Mouse (Mus musculus) neural tube, embryonic 11.5 days (tissue): ENCODE measurements around the gene Mbd3. TPM values are rescaled to one million over a fixed set of nuclear protein-coding genes. Genes with fewer than 3 reads are reported as not detected.
A peak's percentile ranks its signal among the peaks of the same experiment; 100 is the strongest.
"Not testable (repeated sequence)": the region's sequence is repeated elsewhere in the genome, so short reads cannot be mapped to it uniquely, and the experiment has no call there.

Experiments
- ATAC-seq: fragments of 200-750 bp; cut with Nextera tagmentation; 2 replicates; pipeline ENCODE4 v1.8.0; 2017; ENCODE audit warnings: moderate number of reproducible peaks, mild to moderate bottlenecking, moderate TSS enrichment, moderate library complexity; ENCODE audit not compliant: insufficient read depth, low FRiP score, low TSS enrichment
- DNase-seq: peaks from one replicate; pipeline ENCODE4 v3.0.0-alpha.2; 2015; ENCODE audit warnings: low spot score
- H3K27ac ChIP-seq: fragments of 300-500 bp; sonication (generic); 2 replicates; pipeline ENCODE4 v1.5.1; 2014; ENCODE audit warnings: low read depth, mild to moderate bottlenecking, low read length
- H3K27me3 ChIP-seq: fragments of 300-500 bp; sonication (generic); 2 replicates; pipeline ENCODE4 v1.6.1; 2014; ENCODE audit warnings: mild to moderate bottlenecking, low read length, mixed read lengths; ENCODE audit not compliant: control insufficient read depth, insufficient read depth
- H3K36me3 ChIP-seq: fragments of 300-500 bp; sonication (generic); 2 replicates; pipeline ENCODE4 v1.6.1; 2014; ENCODE audit warnings: mild to moderate bottlenecking, low read length, moderate library complexity, mixed read lengths; ENCODE audit not compliant: control insufficient read depth, insufficient read depth
- H3K4me1 ChIP-seq: fragments of 300-500 bp; sonication (generic); 2 replicates; pipeline ENCODE4 v1.6.1; 2014; ENCODE audit warnings: low read length, mixed read lengths; ENCODE audit not compliant: control insufficient read depth, insufficient read depth
- H3K4me2 ChIP-seq: fragments of 300-500 bp; sonication (generic); 2 replicates; pipeline ENCODE4 v1.6.1; 2014; ENCODE audit warnings: low read depth, mild to moderate bottlenecking, moderate library complexity
- H3K4me3 ChIP-seq: fragments of 300-500 bp; sonication (generic); 2 replicates; pipeline ENCODE4 v1.5.1; 2014; ENCODE audit warnings: low read depth, low read length
- H3K9ac ChIP-seq: fragments of 300-500 bp; sonication (generic); 2 replicates; pipeline ENCODE4 v1.6.1; 2014; ENCODE audit warnings: mild to moderate bottlenecking, low read length
- H3K9me3 ChIP-seq: fragments of 300-500 bp; sonication (generic); 2 replicates; pipeline ENCODE4 v1.6.1; 2016; ENCODE audit warnings: low read length; ENCODE audit not compliant: control insufficient read depth
- WGBS: fragments of 180-500 bp; shearing (Covaris S2); extraction: QIAGEN DNeasy Blood & Tissue Kit; methylation state at CpG from one replicate; pipeline ENCODE4 v1.1.7; 2014; 5-methylcytosine and 5-hydroxymethylcytosine counted together
- polyA plus RNA-seq: library from polyadenylated mRNA; unstranded; fragments of >200 nt; fragmentation: Nextera tagmentation; extraction: Ambion mirVana; gene quantifications from 2 replicates; pipeline ENCODE4 v1.2.1, GENCODE M21; 2014

Mbd3 gene
- polyA plus RNA-seq, 1 experiment from 2014 or later, result 271 TPM

DNA sequence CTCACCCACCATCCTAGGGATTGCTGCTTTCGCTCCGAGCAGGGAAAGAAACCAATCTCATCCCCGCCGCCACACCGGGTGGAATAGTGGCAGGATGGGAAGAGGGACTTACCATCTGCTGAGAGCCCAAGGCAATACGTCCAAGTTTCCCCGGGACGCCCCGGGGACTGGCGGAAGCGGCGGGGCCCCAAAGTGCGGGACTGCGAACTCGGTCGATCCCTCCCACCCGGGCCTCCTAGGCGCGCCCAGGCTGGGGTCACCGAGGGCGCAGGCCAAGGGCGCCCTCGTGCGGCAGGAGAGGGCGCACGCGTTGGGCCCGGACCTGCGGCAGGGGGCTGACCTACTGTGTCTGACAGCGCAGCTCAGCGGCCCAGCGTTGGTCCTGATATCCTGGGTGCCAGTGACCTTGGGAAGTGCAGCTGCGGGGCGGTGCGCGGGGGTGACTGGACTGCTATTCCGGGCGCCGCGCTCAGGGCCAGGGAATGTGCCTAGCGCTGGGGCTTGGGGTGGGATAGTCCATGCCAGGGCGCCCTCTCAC, 51.0 kb downstream of the Mbd3 start, which contains the start of gene Adamtsl5:
TSS of gene Adamtsl5 (minus strand) at position 169 of the 538 bp plus-strand sequence.
- Histone ChIP-seq H3K4me1 (peaks cover 6% of the 10 kb centered on the region), H3K4me2 (peak within 1 kb of the TSS; percentile 26), H3K36me3 (no peaks in the 10 kb centered on the region), H3K9ac (no peak within 1 kb of the TSS; the same call in 1 of the 2 replicates), H3K9me3 (no peaks in the 10 kb centered on the region), H3K27ac (no peak within 1 kb of the TSS), H3K27me3 (peaks cover 94% of the 10 kb centered on the region), H3K4me3 (peak within 1 kb of the TSS; percentile 13; the same call in 1 of the 2 replicates)
- peak; percentile 54; the same call in 1 of the 2 replicates for ATAC-seq
- WGBS, result under 1% methylated on average over 37 of the region's 42 CpGs
- peak; percentile 74 for DNase-seq

DNA sequence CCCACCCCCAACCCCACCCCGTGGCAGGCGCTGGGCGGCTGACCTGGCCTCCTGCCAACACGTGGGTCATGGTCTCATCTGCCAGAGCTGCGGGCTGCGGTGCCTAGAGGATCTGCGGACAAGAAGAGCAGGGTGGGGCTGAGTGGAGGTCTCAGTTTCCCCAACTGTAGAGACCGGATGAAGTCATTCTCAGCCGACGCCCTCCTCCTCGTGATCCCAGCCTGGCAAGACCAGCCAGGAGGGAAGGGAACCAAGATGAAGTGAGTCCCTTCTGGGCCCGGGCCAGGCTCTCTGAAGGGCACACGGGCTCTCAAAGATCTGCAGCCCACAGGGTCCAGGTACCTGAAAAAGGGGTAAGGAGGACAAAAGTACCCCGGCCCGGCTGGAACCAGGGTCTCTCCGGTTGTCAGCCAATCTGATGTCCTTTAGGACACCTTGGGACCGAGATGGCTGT, 51.8 kb downstream of the Mbd3 start:
- H3K27me3 ChIP-seq, result peaks cover 94% of the 10 kb centered on the region
- 20% methylated on average over 17 of the region's 17 CpGs for WGBS
- H3K4me1 ChIP-seq, result peaks cover 6% of the 10 kb centered on the region
- no peaks in the 10 kb centered on the region for H3K36me3 ChIP-seq
- ATAC-seq (no peak), DNase-seq (no peak)
- no peak overlapping the region for H3K27ac ChIP-seq
- H3K4me2 ChIP-seq, result no peak overlapping the region; the same call in 1 of the 2 replicates
- H3K4me3 ChIP-seq, result 0 out of 2 replicates have a peak overlapping the region, but pooled peaks have one; percentile 13
- H3K9ac ChIP-seq, result no peak overlapping the region
- no peaks in the 10 kb centered on the region for H3K9me3 ChIP-seq

- not testable (repeated sequence) for H3K36me3 ChIP-seq, H3K27ac ChIP-seq, ATAC-seq, H3K4me2 ChIP-seq, H3K9me3 ChIP-seq, H3K4me3 ChIP-seq, DNase-seq, H3K9ac ChIP-seq
- H3K27me3 ChIP-seq, result peaks cover 97% of the 10 kb centered on the region
- peaks cover 10% of the 10 kb centered on the region for H3K4me1 ChIP-seq
- 76% methylated on average over 5 of the region's 6 CpGs for WGBS
These were observed 53.4 kb downstream of the Mbd3 start for GRCm38 (mm10) chr10:80345929-80346328.

DNA sequence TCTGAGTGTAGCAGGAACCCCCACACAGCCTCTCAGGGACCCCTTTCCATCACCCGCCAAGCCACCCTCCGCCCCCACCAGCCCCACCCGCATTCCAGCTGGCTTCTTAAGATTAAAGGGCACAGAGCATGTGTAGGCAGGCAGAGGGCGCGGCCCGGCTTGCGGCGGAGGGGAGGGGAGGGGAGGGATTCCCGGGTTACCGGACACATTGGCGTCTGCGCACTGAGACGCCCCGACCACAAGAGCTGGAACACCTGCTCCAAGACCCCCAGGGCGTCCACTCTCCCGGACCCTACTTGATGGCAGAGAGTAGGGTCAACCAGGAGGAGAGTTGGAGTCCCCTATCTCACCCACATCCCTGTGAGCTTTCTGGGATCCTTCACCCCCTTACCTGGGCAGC, 54.2 kb downstream of the Mbd3 start:
- Histone ChIP-seq H3K4me2 (no peak overlapping the region), H3K9ac (peak overlapping the region; percentile 10; the same call in 1 of the 2 replicates), H3K36me3 (no peaks in the 10 kb centered on the region), H3K27me3 (peaks cover 98% of the 10 kb centered on the region), H3K4me1 (peaks cover 13% of the 10 kb centered on the region), H3K27ac (no peak overlapping the region), H3K4me3 (no peak overlapping the region), H3K9me3 (no peaks in the 10 kb centered on the region)
- no peak for ATAC-seq
- WGBS, result 2% methylated on average over 16 of the region's 16 CpGs
- no peak for DNase-seq

DNA sequence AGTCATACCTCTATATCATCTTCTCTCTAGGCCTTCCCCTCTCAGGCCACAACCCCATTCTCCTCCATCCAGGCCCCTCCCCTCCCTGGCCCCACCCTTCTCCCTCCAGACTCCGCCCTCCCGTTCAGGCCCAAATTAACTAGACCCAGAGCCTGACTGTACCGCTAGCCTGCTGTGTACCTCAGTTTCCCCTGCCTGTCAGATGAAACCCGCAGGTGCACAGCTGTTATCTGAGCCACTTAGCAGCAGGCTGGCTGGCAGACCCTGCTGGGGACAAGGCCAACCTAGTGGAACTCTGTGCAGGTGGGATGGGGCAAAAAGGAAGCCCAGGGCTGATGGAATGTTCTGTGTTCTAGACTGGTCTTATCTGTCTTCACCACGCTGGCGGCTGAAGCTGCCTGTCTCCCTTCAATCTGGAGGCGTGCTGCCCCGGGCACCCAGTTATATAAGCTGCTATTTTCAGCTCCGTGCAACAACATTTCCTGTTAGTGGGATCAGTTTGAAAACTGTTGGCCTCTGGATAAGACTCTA, 55.2 kb downstream of the Mbd3 start:
- 38% methylated on average over 9 of the region's 9 CpGs for WGBS
- DNase-seq (no peak), ATAC-seq (no peak)
- peaks cover 13% of the 10 kb centered on the region for H3K4me1 ChIP-seq
- H3K36me3 ChIP-seq, result no peaks in the 10 kb centered on the region
- H3K9ac ChIP-seq, result no peak overlapping the region
- no peak overlapping the region for H3K27ac ChIP-seq
- H3K4me3 ChIP-seq, result no peak overlapping the region
- peaks cover 92% of the 10 kb centered on the region for H3K27me3 ChIP-seq
- H3K4me2 ChIP-seq, result no peak overlapping the region
- no peaks in the 10 kb centered on the region for H3K9me3 ChIP-seq

- 0 out of 2 replicates have a peak overlapping the region, but pooled peaks have one; percentile 4 for H3K4me3 ChIP-seq
- WGBS, result 28% methylated on average over 13 of the region's 13 CpGs
These were observed 55.9 kb downstream of the Mbd3 start for GRCm38 (mm10) chr10:80343425-80343895.

GRCm38 (mm10) chr10:80342749-80343424, 56.5 kb downstream of the Mbd3 start:
- WGBS, result under 1% methylated on average over 29 of the region's 33 CpGs
- Histone ChIP-seq H3K36me3 (no peaks in the 10 kb centered on the region), H3K4me1 (peaks cover 7% of the 10 kb centered on the region; the same call in 1 of the 2 replicates), H3K4me3 (peak overlapping the region; percentile 23), H3K27ac (no peak overlapping the region), H3K9ac (no peak overlapping the region), H3K27me3 (peaks cover 79% of the 10 kb centered on the region), H3K4me2 (peak overlapping the region; percentile 38), H3K9me3 (no peaks in the 10 kb centered on the region)
- ATAC-seq (peak; percentile 58), DNase-seq (peak; percentile 66)

More at GRCm38 (mm10) chr10:80343425-80343895, 55.9 kb downstream of the Mbd3 start:
- Histone ChIP-seq H3K36me3 (no peaks in the 10 kb centered on the region), H3K9me3 (no peaks in the 10 kb centered on the region), H3K27me3 (peaks cover 84% of the 10 kb centered on the region), H3K4me2 (peak overlapping the region; percentile 38), H3K27ac (no peak overlapping the region), H3K9ac (no peak overlapping the region), H3K4me1 (peaks cover 9% of the 10 kb centered on the region)
- DNase-seq (no peak), ATAC-seq (no peak; the same call in 1 of the 2 replicates)
